Mouse (Mus musculus) midbrain, embryonic 14.5 days (tissue): ENCODE measurements around the gene Rbx1. TPM values are rescaled to one million over a fixed set of nuclear protein-coding genes. Genes with fewer than 3 reads are reported as not detected.
"Not testable (repeated sequence)": the region's sequence is repeated elsewhere in the genome, so short reads cannot be mapped to it uniquely, and the experiment has no call there.

Experiments used
- ATAC-seq: fragments of 200-750 bp; cut with Nextera tagmentation; 2 replicates; pipeline ENCODE4 v1.8.0; 2017; ENCODE audit warnings: moderate number of reproducible peaks, moderate library complexity; ENCODE audit not compliant: low FRiP score, low TSS enrichment
- DNase-seq: peaks from one replicate; pipeline ENCODE4 v3.0.0-alpha.2; 2015
- H3K27ac ChIP-seq: fragments of 300-500 bp; sonication (generic); replicated peaks from 2 replicates; pipeline ENCODE4 v1.5.1; 2014; ENCODE audit warnings: mild to moderate bottlenecking, low read depth, low read length, moderate library complexity
- H3K27me3 ChIP-seq: fragments of 300-500 bp; sonication (generic); 2 replicates; pipeline ENCODE4 v1.6.1; 2014; ENCODE audit warnings: low read length, control low read depth, mixed read lengths; ENCODE audit not compliant: control insufficient read depth, insufficient read depth
- H3K36me3 ChIP-seq: fragments of 300-500 bp; sonication (generic); 2 replicates; pipeline ENCODE4 v1.6.1; 2014; ENCODE audit warnings: low read length, control low read depth; ENCODE audit not compliant: control insufficient read depth, insufficient read depth
- H3K4me1 ChIP-seq: fragments of 300-500 bp; sonication (generic); 2 replicates; pipeline ENCODE4 v1.6.1; 2014; ENCODE audit warnings: mild to moderate bottlenecking, antibody characterized with exemption, low read length, control low read depth; ENCODE audit not compliant: control insufficient read depth, insufficient read depth
- H3K4me2 ChIP-seq: fragments of 300-500 bp; sonication (generic); 2 replicates; pipeline ENCODE4 v1.6.1; 2014; ENCODE audit warnings: mild to moderate bottlenecking, low read length, moderate library complexity
- H3K4me3 ChIP-seq: fragments of 300-500 bp; sonication (generic); replicated peaks from 2 replicates; pipeline ENCODE4 v1.5.1; 2014; ENCODE audit warnings: low read depth, low read length
- H3K9ac ChIP-seq: fragments of 300-500 bp; sonication (generic); replicated peaks from 2 replicates; pipeline ENCODE4 v1.6.1; 2014; ENCODE audit warnings: mild to moderate bottlenecking, low read length, moderate library complexity
- H3K9me3 ChIP-seq: fragments of 300-500 bp; sonication (generic); 2 replicates; pipeline ENCODE4 v1.6.1; 2016; ENCODE audit warnings: low read length, control low read depth, mixed read lengths; ENCODE audit not compliant: control insufficient read depth
- WGBS: fragments of 180-500 bp; shearing (Covaris S2); extraction: QIAGEN DNeasy Blood & Tissue Kit; methylation state at CpG from one replicate; pipeline ENCODE4 v1.1.7; 2014; 5-methylcytosine and 5-hydroxymethylcytosine counted together
- polyA plus RNA-seq: library from polyadenylated mRNA; unstranded; fragments of >200 nt; fragmentation: Nextera tagmentation; extraction: Ambion mirVana; gene quantifications from 2 replicates; pipeline ENCODE4 v1.2.1, GENCODE M21; 2014

The Rbx1 gene
- polyA plus RNA-seq, 1 experiment from 2014 or later = 500 TPM

- Histone ChIP-seq H3K27me3 (no peaks in the 10 kb centered on the region), H3K4me1 (no peaks in the 10 kb centered on the region), H3K4me3 (no peak overlapping the region), H3K4me2 (peak overlapping the region; percentile 27), H3K9me3 (no peaks in the 10 kb centered on the region), H3K9ac (no peak overlapping the region), H3K27ac (no peak overlapping the region), H3K36me3 (peaks cover 44% of the 10 kb centered on the region)
- 6% methylated on average over 2 of the region's 2 CpGs for WGBS
- peak; percentile 53 for DNase-seq
- ATAC-seq = no peak
These were observed 10.5 kb downstream of the Rbx1 start for GRCm38 (mm10) chr15:81476597-81476996.

- Histone ChIP-seq H3K9ac (no peak overlapping the region), H3K36me3 (peaks cover 14% of the 10 kb centered on the region), H3K4me1 (no peaks in the 10 kb centered on the region), H3K9me3 (no peaks in the 10 kb centered on the region), H3K27ac (no peak overlapping the region), H3K4me2 (no peak overlapping the region), H3K4me3 (no peak overlapping the region), H3K27me3 (no peaks in the 10 kb centered on the region)
- 69% methylated on average over 21 of the region's 21 CpGs for WGBS
- no peak for DNase-seq
- ATAC-seq = no peak
These were observed 13.5 kb downstream of the Rbx1 start for GRCm38 (mm10) chr15:81479446-81480213.

GRCm38 (mm10) chr15:81480284-81480683 lies 14.2 kb downstream of the Rbx1 start:
- ATAC-seq, H3K27ac ChIP-seq, DNase-seq, H3K4me3 ChIP-seq, H3K9ac ChIP-seq, H3K27me3 ChIP-seq, H3K9me3 ChIP-seq, H3K4me2 ChIP-seq, H3K4me1 ChIP-seq, H3K36me3 ChIP-seq: not testable (repeated sequence)
- WGBS = 66% methylated on average over 3 of the region's 3 CpGs

GRCm38 (mm10) chr15:81480977-81481379 lies 14.9 kb downstream of the Rbx1 start:
- ATAC-seq = no peak
- 16% methylated on average over 13 of the region's 13 CpGs for WGBS
- Histone ChIP-seq H3K36me3 (peaks cover under 1% of the 10 kb centered on the region; the same call in 1 of the 2 replicates), H3K4me3 (no peak overlapping the region), H3K9me3 (no peaks in the 10 kb centered on the region), H3K27me3 (no peaks in the 10 kb centered on the region), H3K4me1 (no peaks in the 10 kb centered on the region), H3K4me2 (peak overlapping the region; percentile 39), H3K9ac (no peak overlapping the region), H3K27ac (no peak overlapping the region)
- no peak for DNase-seq

- no peaks in the 10 kb centered on the region for H3K9me3 ChIP-seq
- no peaks in the 10 kb centered on the region for H3K4me1 ChIP-seq
- H3K36me3 ChIP-seq = no peaks in the 10 kb centered on the region
- H3K27ac ChIP-seq = no peak overlapping the region
- no peak overlapping the region for H3K9ac ChIP-seq
- no peak overlapping the region for H3K4me2 ChIP-seq
- H3K27me3 ChIP-seq = no peaks in the 10 kb centered on the region
- no peak for DNase-seq
- no peak for ATAC-seq
- WGBS = 83% methylated on average over 2 of the region's 2 CpGs
- H3K4me3 ChIP-seq = no peak overlapping the region
These were observed 16.9 kb downstream of the Rbx1 start for GRCm38 (mm10) chr15:81482966-81483365.

- ATAC-seq = no peak
- WGBS = 91% methylated on average over 6 of the region's 6 CpGs
- DNase-seq = no peak
These were observed 17.6 kb downstream of the Rbx1 start for GRCm38 (mm10) chr15:81483691-81484090.

GRCm38 (mm10) chr15:81485483-81485882 lies 19.4 kb downstream of the Rbx1 start:
- Histone ChIP-seq H3K27me3 (no peaks in the 10 kb centered on the region), H3K9ac (no peak overlapping the region), H3K27ac (no peak overlapping the region), H3K4me1 (no peaks in the 10 kb centered on the region), H3K4me2 (no peak overlapping the region), H3K36me3 (no peaks in the 10 kb centered on the region), H3K9me3 (no peaks in the 10 kb centered on the region), H3K4me3 (no peak overlapping the region)
- no peak for DNase-seq
- ATAC-seq = no peak
- WGBS = 90% methylated on average over 4 of the region's 4 CpGs

More at GRCm38 (mm10) chr15:81483691-81484090, 17.6 kb downstream of the Rbx1 start:
- Histone ChIP-seq H3K4me2 (no peak overlapping the region), H3K4me3 (no peak overlapping the region), H3K4me1 (no peaks in the 10 kb centered on the region), H3K9ac (no peak overlapping the region), H3K36me3 (no peaks in the 10 kb centered on the region), H3K27me3 (no peaks in the 10 kb centered on the region), H3K9me3 (no peaks in the 10 kb centered on the region), H3K27ac (no peak overlapping the region)

GRCm38 (mm10) chr15:81503466-81503865 lies 37.4 kb downstream of the Rbx1 start:
- DNase-seq (no peak), ATAC-seq (no peak)
- WGBS = 86% methylated on average over 2 of the region's 2 CpGs
- Histone ChIP-seq H3K4me1 (no peaks in the 10 kb centered on the region), H3K27ac (no peak overlapping the region), H3K4me3 (no peak overlapping the region), H3K9me3 (no peaks in the 10 kb centered on the region), H3K27me3 (no peaks in the 10 kb centered on the region), H3K4me2 (no peak overlapping the region), H3K36me3 (no peaks in the 10 kb centered on the region), H3K9ac (no peak overlapping the region)

- H3K27me3 ChIP-seq = no peaks in the 10 kb centered on the region
- no peaks in the 10 kb centered on the region for H3K4me1 ChIP-seq
- no peak for ATAC-seq
- no peak overlapping the region for H3K27ac ChIP-seq
- H3K36me3 ChIP-seq = no peaks in the 10 kb centered on the region
- no peak overlapping the region for H3K4me2 ChIP-seq
- DNase-seq = no peak
- no peak overlapping the region for H3K9ac ChIP-seq
- H3K4me3 ChIP-seq = no peak overlapping the region
- no peaks in the 10 kb centered on the region for H3K9me3 ChIP-seq
- WGBS = 88% methylated on average over 2 of the region's 2 CpGs
These were observed 37.9 kb downstream of the Rbx1 start for GRCm38 (mm10) chr15:81503995-81504394.
